Mouse (Mus musculus) ovary, postnatal 10 days (tissue): ENCODE measurements around the gene Fkbp10.

Experiments used
- DNase-seq: peaks from one replicate; pipeline ENCODE4 v3.0.0; 2022; ENCODE audit warnings: low spot score

The Fkbp10 gene

GRCm38 (mm10) chr11:100471352-100472196, 56.1 kb downstream of the Fkbp10 start:
- no peak for DNase-seq

DNA sequence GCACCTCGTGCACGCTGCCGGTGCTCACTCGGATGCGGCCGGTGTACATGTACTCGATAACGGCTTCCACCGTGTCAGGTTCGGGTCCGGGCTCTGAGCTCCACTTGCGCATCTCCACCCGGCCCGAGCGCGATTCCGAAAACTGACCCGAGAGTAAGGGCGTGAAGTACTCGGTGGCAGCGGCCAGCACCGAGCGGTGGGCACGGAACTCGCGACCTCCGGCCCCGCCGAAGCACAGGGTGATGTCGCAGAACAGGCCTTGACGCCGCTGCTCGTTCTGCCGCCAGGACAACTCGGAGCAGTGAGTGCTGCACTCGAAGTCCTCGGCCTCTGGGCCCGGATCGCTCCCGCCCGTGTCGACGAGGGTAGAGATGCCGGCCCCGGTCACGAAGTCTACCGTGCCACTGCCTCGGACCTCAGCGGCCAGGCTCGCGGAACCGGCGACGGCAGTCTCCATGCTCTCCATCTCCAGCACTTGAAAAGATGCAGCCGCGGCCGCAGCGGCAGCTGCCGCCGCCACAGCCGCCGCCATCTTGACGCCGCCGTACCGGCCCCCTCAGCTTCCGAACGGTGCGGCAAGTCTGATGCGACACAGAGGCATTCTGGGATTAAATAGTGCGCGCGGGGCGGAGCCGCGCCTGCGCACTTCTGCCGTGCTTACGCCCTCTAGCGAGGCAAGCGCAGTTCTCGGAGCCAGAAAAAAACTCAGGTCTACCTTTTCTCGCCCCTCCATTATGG, 56.9 kb downstream of the Fkbp10 start, which contains the start of gene Klhl11:
TSS of gene Klhl11 (minus strand) at position 545 of the 738 bp plus-strand sequence.
- DNase-seq, result peak; percentile 83

- DNase-seq, result no peak
Observed at GRCm38 (mm10) chr11:100472935-100473295, 57.4 kb downstream of the Fkbp10 start.
